Mouse (Mus musculus): ENCODE results near the gene Cd52. TPM values are rescaled to one million over a fixed set of nuclear protein-coding genes. Genes with fewer than 3 reads are reported as not detected.

Cd52 gene
- polyA plus RNA-seq, 1 experiment from 2014 or later, result 3.9 TPM

GRCm38 (mm10) chr4:134078694-134079093, 16.2 kb downstream of the Cd52 start:
- 26% methylated on average over 3 of the region's 3 CpGs for WGBS
- peak; percentile 60 for DNase-seq (ENCODE audit: low spot score)
- Histone ChIP-seq H3K36me3 (no peaks in the 10 kb centered on the region), H3K4me1 (peaks cover 23% of the 10 kb centered on the region), H3K4me3 (no peak overlapping the region), H3K9me3 (replicated peaks) (no peaks in the 10 kb centered on the region), H3K27ac (0 out of 2 replicates have a peak overlapping the region, but pooled peaks have one; percentile 4), H3K27me3 (ENCODE audit: low read depth, poor library complexity, severe bottlenecking) (peaks cover 20% of the 10 kb centered on the region)

GRCm38 (mm10) chr4:134068793-134069580, 25.9 kb downstream of the Cd52 start:
- peaks cover 7% of the 10 kb centered on the region; the same call in 1 of the 2 replicates for H3K4me1 ChIP-seq
- H3K9me3 ChIP-seq (replicated peaks), result no peaks in the 10 kb centered on the region
- peaks cover 36% of the 10 kb centered on the region for H3K27me3 ChIP-seq (ENCODE audit: low read depth, poor library complexity, severe bottlenecking)
- no peak for DNase-seq (ENCODE audit: low spot score)
- H3K36me3 ChIP-seq, result no peaks in the 10 kb centered on the region
- H3K27ac ChIP-seq, result no peak overlapping the region
- 87% methylated on average over 4 of the region's 4 CpGs for WGBS
- no peak overlapping the region for H3K4me3 ChIP-seq

DNA sequence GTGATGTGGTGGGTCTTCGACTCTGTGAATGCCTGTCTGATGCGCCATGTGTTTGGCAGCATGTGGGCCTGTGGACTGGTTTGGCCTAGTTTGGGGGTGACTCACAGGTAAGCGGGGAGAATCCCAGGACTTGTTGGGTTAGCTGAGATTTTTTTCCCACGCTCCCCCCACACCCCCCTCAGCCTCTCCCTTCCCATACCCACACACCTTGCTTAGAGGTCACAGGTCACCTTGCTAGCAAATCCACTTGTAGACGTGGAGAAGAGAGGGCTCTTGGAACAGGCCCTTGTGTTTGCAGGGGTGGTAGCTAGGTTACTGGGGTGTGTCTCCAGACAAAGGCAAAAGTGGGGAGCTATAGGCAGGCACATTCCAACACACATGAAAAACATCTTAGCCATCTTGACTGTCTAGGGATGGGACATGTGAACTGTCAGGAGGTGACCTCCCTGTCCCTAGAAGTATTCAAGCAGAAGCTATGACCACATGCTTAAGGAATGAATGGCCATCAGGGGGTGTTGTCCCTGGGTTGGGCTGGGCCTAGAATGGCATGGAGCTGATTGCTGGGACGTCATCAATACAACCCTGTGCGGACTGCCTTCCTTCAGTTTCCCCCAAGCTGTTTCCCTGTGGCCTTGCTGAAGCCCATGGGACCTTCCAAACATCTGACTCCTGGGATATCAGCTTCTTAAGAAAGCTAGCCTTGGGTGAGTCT, 26.9 kb downstream of the Cd52 start:
- no peak for DNase-seq (ENCODE audit: low spot score)
- 88% methylated on average over 7 of the region's 7 CpGs for WGBS
- Histone ChIP-seq H3K4me1 (peaks cover 9% of the 10 kb centered on the region; the same call in 1 of the 2 replicates), H3K9me3 (replicated peaks) (no peaks in the 10 kb centered on the region), H3K27ac (no peak overlapping the region), H3K36me3 (no peaks in the 10 kb centered on the region), H3K4me3 (no peak overlapping the region), H3K27me3 (ENCODE audit: low read depth, poor library complexity, severe bottlenecking) (peaks cover 38% of the 10 kb centered on the region)

GRCm38 (mm10) chr4:134067383-134067782, 27.5 kb downstream of the Cd52 start:
- Histone ChIP-seq H3K4me1 (peaks cover 10% of the 10 kb centered on the region; the same call in 1 of the 2 replicates), H3K4me3 (no peak overlapping the region), H3K27me3 (ENCODE audit: low read depth, poor library complexity, severe bottlenecking) (peaks cover 44% of the 10 kb centered on the region), H3K9me3 (replicated peaks) (no peaks in the 10 kb centered on the region), H3K36me3 (no peaks in the 10 kb centered on the region), H3K27ac (no peak overlapping the region)
- DNase-seq (ENCODE audit: low spot score), result no peak
- WGBS, result 96% methylated on average over 8 of the region's 8 CpGs

DNA sequence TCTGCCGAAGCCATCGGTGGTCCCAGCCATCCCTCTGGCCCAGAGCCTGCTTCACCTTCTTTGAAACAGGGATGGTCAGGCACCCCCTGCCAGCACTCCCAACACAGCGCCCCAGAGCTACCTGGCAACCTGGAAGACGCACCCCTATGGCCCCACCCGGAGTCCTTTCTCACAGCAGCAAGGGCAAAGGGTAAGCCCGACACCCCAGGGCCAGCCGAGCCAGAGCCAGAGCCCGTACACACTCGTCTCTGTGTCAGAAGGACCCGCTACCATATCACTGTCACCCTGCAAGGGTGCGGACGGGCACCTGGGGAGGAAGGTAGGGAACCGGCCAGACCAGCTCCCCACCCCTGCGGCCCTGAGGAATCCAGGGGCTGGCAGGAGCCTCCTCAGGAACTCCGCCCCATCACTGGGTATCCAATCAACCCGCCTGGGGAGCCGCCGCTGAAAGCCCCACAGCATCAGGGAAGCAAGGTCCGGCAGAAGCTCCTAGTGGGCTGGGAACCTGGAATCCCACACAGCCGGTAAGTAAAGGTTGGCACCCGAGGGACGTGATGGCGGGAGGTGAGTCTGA, 29.4 kb downstream of the Cd52 start:
- 17% methylated on average over 23 of the region's 23 CpGs for WGBS
- H3K36me3 ChIP-seq, result no peaks in the 10 kb centered on the region
- H3K4me3 ChIP-seq, result peak overlapping the region; percentile 11; the same call in 1 of the 2 replicates
- no peak overlapping the region for H3K27ac ChIP-seq
- H3K27me3 ChIP-seq (ENCODE audit: low read depth, poor library complexity, severe bottlenecking), result peaks cover 62% of the 10 kb centered on the region
- DNase-seq (ENCODE audit: low spot score), result no peak
- no peaks in the 10 kb centered on the region for H3K9me3 ChIP-seq (replicated peaks)
- H3K4me1 ChIP-seq, result peaks cover 19% of the 10 kb centered on the region

- peaks cover 83% of the 10 kb centered on the region for H3K27me3 ChIP-seq (ENCODE audit: low read depth, poor library complexity, severe bottlenecking)
- H3K4me1 ChIP-seq, result peaks cover 36% of the 10 kb centered on the region
- 65% methylated on average over 8 of the region's 8 CpGs for WGBS
- no peak overlapping the region for H3K4me3 ChIP-seq
- no peak overlapping the region for H3K27ac ChIP-seq
- no peaks in the 10 kb centered on the region for H3K36me3 ChIP-seq
- DNase-seq (ENCODE audit: low spot score), result no peak
- H3K9me3 ChIP-seq (replicated peaks), result no peaks in the 10 kb centered on the region
These were observed 32.3 kb downstream of the Cd52 start for GRCm38 (mm10) chr4:134062561-134062960.

GRCm38 (mm10) chr4:134061944-134062446, 32.9 kb downstream of the Cd52 start:
- H3K27ac ChIP-seq, result no peak overlapping the region
- no peak overlapping the region for H3K4me3 ChIP-seq
- peaks cover 36% of the 10 kb centered on the region for H3K4me1 ChIP-seq
- no peaks in the 10 kb centered on the region for H3K36me3 ChIP-seq
- peaks cover 77% of the 10 kb centered on the region for H3K27me3 ChIP-seq (ENCODE audit: low read depth, poor library complexity, severe bottlenecking)
- no peak for DNase-seq (ENCODE audit: low spot score)
- WGBS, result 39% methylated on average over 8 of the region's 8 CpGs
- H3K9me3 ChIP-seq (replicated peaks), result no peaks in the 10 kb centered on the region

- H3K9me3 ChIP-seq (replicated peaks), result no peaks in the 10 kb centered on the region
- WGBS, result 57% methylated on average over 18 of the region's 18 CpGs
- peaks cover 36% of the 10 kb centered on the region for H3K4me1 ChIP-seq
- no peak for DNase-seq (ENCODE audit: low spot score)
- no peak overlapping the region for H3K27ac ChIP-seq
- H3K4me3 ChIP-seq, result no peak overlapping the region
- peaks cover 70% of the 10 kb centered on the region for H3K27me3 ChIP-seq (ENCODE audit: low read depth, poor library complexity, severe bottlenecking)
- H3K36me3 ChIP-seq, result no peaks in the 10 kb centered on the region
These were observed 33.6 kb downstream of the Cd52 start for GRCm38 (mm10) chr4:134061166-134061830.

GRCm38 (mm10) chr4:134060135-134060865, 34.6 kb downstream of the Cd52 start, which contains the start of gene Crybg2:
TSS of gene Crybg2 (plus strand) at chr4:134060815.
- no peak within 1 kb of the TSS for H3K27ac ChIP-seq
- WGBS, result 38% methylated on average over 28 of the region's 28 CpGs

GRCm38 (mm10) chr4:134058908-134059307, 36.0 kb downstream of the Cd52 start:
- Histone ChIP-seq H3K4me3 (no peak overlapping the region), H3K4me1 (peaks cover 29% of the 10 kb centered on the region), H3K9me3 (replicated peaks) (no peaks in the 10 kb centered on the region), H3K27me3 (ENCODE audit: low read depth, poor library complexity, severe bottlenecking) (peaks cover 46% of the 10 kb centered on the region), H3K27ac (no peak overlapping the region), H3K36me3 (no peaks in the 10 kb centered on the region)
- 83% methylated on average over 6 of the region's 6 CpGs for WGBS
- DNase-seq (ENCODE audit: low spot score), result no peak

More at GRCm38 (mm10) chr4:134060135-134060865, 34.6 kb downstream of the Cd52 start, which contains the start of gene Crybg2:
- H3K36me3 ChIP-seq, result no peaks in the 10 kb centered on the region
- no peak within 1 kb of the TSS; the same call in 1 of the 2 replicates for H3K4me3 ChIP-seq
- H3K9me3 ChIP-seq (replicated peaks), result no peaks in the 10 kb centered on the region
- H3K27me3 ChIP-seq (ENCODE audit: low read depth, poor library complexity, severe bottlenecking), result peaks cover 60% of the 10 kb centered on the region
- H3K4me1 ChIP-seq, result peaks cover 31% of the 10 kb centered on the region
- DNase-seq (ENCODE audit: low spot score), result no peak

DNA sequence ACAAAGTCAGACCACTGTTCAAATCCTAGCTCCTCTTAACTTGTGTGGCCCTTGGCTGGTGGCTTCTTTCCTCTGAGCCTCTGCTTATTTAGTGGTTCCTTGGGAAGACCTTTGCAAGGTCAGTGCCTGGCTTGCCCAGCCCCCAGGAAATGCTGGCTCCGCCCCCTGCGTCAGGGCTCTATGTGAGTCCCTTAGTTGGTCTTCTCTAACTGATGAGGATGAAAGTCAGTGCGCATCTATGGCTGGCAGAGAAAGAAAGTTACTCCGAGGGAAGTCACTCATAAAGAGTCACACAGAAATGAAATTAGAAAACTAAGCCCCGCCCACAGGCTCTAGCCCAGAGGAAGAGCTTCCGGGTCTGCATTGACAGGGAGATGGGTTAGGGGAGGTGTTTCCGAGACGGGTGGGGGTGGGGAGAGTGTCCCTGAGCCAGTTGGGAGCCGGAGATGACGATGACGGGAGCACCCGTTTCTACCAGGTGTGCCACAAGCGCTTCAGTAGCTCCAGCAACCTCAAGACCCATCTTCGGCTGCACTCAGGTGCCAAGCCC, 36.6 kb downstream of the Cd52 start:
- Histone ChIP-seq H3K9me3 (replicated peaks) (no peaks in the 10 kb centered on the region), H3K27me3 (ENCODE audit: low read depth, poor library complexity, severe bottlenecking) (peaks cover 45% of the 10 kb centered on the region), H3K4me1 (peaks cover 29% of the 10 kb centered on the region), H3K4me3 (peak overlapping the region; percentile 21), H3K27ac (no peak overlapping the region), H3K36me3 (no peaks in the 10 kb centered on the region)
- WGBS, result 27% methylated on average over 14 of the region's 14 CpGs
- DNase-seq (ENCODE audit: low spot score), result no peak

Data from limb, embryonic 10.5 days (tissue).